Mouse (Mus musculus) cerebellum, adult 2 months (tissue): Measurements from ENCODE around the gene Wnt5b. TPM values are rescaled to one million over a fixed set of nuclear protein-coding genes. Genes with fewer than 3 reads are reported as not detected.

Source experiments
- DNase-seq, 2 experiments: peaks; one replicate each; pipeline ENCODE4 v3.0.0; 2021
- H3K27ac ChIP-seq: fragments of 200-500 bp; 2 replicates; pipeline ENCODE4 v1.5.1; 2012; ENCODE audit warnings: low read length, control low read depth, inconsistent platforms; ENCODE audit not compliant: insufficient read depth
- H3K27me3 ChIP-seq: fragments of 200-500 bp; 2 replicates; pipeline ENCODE4 v1.6.1; 2012; ENCODE audit warnings: inconsistent platforms, mild to moderate bottlenecking, low read length, moderate library complexity; ENCODE audit not compliant: control insufficient read depth, insufficient read depth
- H3K4me1 ChIP-seq: fragments of 200-500 bp; 2 replicates; pipeline ENCODE4 v1.6.1; 2011; ENCODE audit warnings: low read length; ENCODE audit not compliant: control insufficient read depth, insufficient read depth
- H3K4me3 ChIP-seq: fragments of 200-500 bp; replicated peaks from 2 replicates; pipeline ENCODE3; 2011; ENCODE audit warnings: mild to moderate bottlenecking, low read depth, low read length, control low read depth; ENCODE audit not compliant: insufficient read depth
- CTCF ChIP-seq: fragments of 200-500 bp; IDR thresholded peaks from 2 replicates; pipeline ENCODE4 v1.5.1; 2011; ENCODE audit warnings: low read depth, mild to moderate bottlenecking, control low read depth, low read length, moderate library complexity, borderline replicate concordance; ENCODE audit not compliant: insufficient read depth
- POLR2A ChIP-seq: fragments of 200-500 bp; IDR thresholded peaks from 2 replicates; pipeline ENCODE4 v1.6.1; 2011; ENCODE audit warnings: low read length, control low read depth, borderline replicate concordance; ENCODE audit not compliant: insufficient read depth
- WGBS: fragments of 180-500 bp; shearing (Covaris S2); methylation state at CpG from one replicate; pipeline ENCODE4 v1.1.7; 2018; 5-methylcytosine and 5-hydroxymethylcytosine counted together
- polyA plus RNA-seq: library from polyadenylated mRNA; depleted of rRNA; stranded (reverse); fragments of >200 nt; gene quantifications from 2 replicates; pipeline ENCODE4 v1.2.3, GENCODE M21; 2012

The Wnt5b gene
- polyA plus RNA-seq, 1 experiment, result 2.0 TPM

- Histone ChIP-seq H3K4me1 (peaks cover 5% of the 10 kb centered on the region; the same call in 1 of the 2 replicates), H3K4me3 (no peak overlapping the region), H3K27ac (no peak overlapping the region), H3K27me3 (no peaks in the 10 kb centered on the region)
- WGBS, result 88% methylated on average over 3 of the region's 3 CpGs
- TF ChIP-seq POLR2A (no peak), CTCF (no peak)
- DNase-seq, result no peak
Measured at GRCm38 (mm10) chr6:119472705-119473104, 71.4 kb downstream of the Wnt5b start.

GRCm38 (mm10) chr6:119472135-119472534, 72.0 kb downstream of the Wnt5b start:
- DNase-seq, result peak; percentile 63 to 65
- Histone ChIP-seq H3K4me3 (no peak overlapping the region), H3K27ac (no peak overlapping the region), H3K4me1 (peaks cover 11% of the 10 kb centered on the region), H3K27me3 (no peaks in the 10 kb centered on the region)
- TF ChIP-seq CTCF, result peak; percentile 71
- no peak for TF ChIP-seq POLR2A
- 6% methylated on average over 5 of the region's 5 CpGs for WGBS

- Histone ChIP-seq H3K27ac (no peak overlapping the region), H3K4me3 (no peak overlapping the region), H3K27me3 (no peaks in the 10 kb centered on the region), H3K4me1 (peaks cover 17% of the 10 kb centered on the region)
- WGBS, result 94% methylated on average over 3 of the region's 3 CpGs
- DNase-seq, result no peak
- TF ChIP-seq POLR2A (no peak), CTCF (no peak)
Measured at GRCm38 (mm10) chr6:119470777-119471176, 73.4 kb downstream of the Wnt5b start.

GRCm38 (mm10) chr6:119467785-119468059, 76.4 kb downstream of the Wnt5b start:
- 50% methylated on average over 2 of the region's 2 CpGs for WGBS
- peak; percentile 23; the same call in 1 of the 2 replicates for TF ChIP-seq CTCF
- no peak for TF ChIP-seq POLR2A

GRCm38 (mm10) chr6:119466921-119467784, 77.0 kb downstream of the Wnt5b start:
- TF ChIP-seq CTCF, result no peak
- TF ChIP-seq POLR2A, result no peak; the same call in 1 of the 2 replicates
- no peaks in the 10 kb centered on the region for H3K27me3 ChIP-seq
- H3K4me3 ChIP-seq, result no peak overlapping the region
- peak; percentile 62 to 75 for DNase-seq
- H3K4me1 ChIP-seq, result peaks cover 17% of the 10 kb centered on the region
- 20% methylated on average over 10 of the region's 10 CpGs for WGBS
- peak overlapping the region; percentile 70 for H3K27ac ChIP-seq

More at GRCm38 (mm10) chr6:119467785-119468059, 76.4 kb downstream of the Wnt5b start:
- DNase-seq, result no peak
- H3K27me3 ChIP-seq, result no peaks in the 10 kb centered on the region
- H3K4me1 ChIP-seq, result peaks cover 17% of the 10 kb centered on the region
- no peak overlapping the region for H3K4me3 ChIP-seq
- H3K27ac ChIP-seq, result peak overlapping the region; percentile 70

GRCm38 (mm10) chr6:119466161-119466560, 78.0 kb downstream of the Wnt5b start:
- TF ChIP-seq POLR2A, result no peak
- TF ChIP-seq CTCF, result no peak
- no peaks in the 10 kb centered on the region for H3K27me3 ChIP-seq
- DNase-seq, result no peak

GRCm38 (mm10) chr6:119460391-119460790, 83.8 kb downstream of the Wnt5b start:
- TF ChIP-seq CTCF (no peak), POLR2A (no peak)
- WGBS, result 91% methylated on average over 5 of the region's 5 CpGs
- no peak overlapping the region for H3K4me3 ChIP-seq
- no peaks in the 10 kb centered on the region for H3K4me1 ChIP-seq
- DNase-seq, result no peak
- no peak overlapping the region for H3K27ac ChIP-seq
- H3K27me3 ChIP-seq, result no peaks in the 10 kb centered on the region

More at GRCm38 (mm10) chr6:119466161-119466560, 78.0 kb downstream of the Wnt5b start:
- Histone ChIP-seq H3K4me1 (peaks cover 17% of the 10 kb centered on the region), H3K27ac (no peak overlapping the region), H3K4me3 (no peak overlapping the region)
- 93% methylated on average over 1 of the region's 1 CpGs for WGBS

GRCm38 (mm10) chr6:119459041-119459440, 85.1 kb downstream of the Wnt5b start:
- Histone ChIP-seq H3K4me1 (no peaks in the 10 kb centered on the region), H3K4me3 (no peak overlapping the region), H3K27ac (no peak overlapping the region), H3K27me3 (no peaks in the 10 kb centered on the region)
- 94% methylated on average over 4 of the region's 4 CpGs for WGBS
- DNase-seq, result no peak
- TF ChIP-seq POLR2A, result no peak
- no peak for TF ChIP-seq CTCF
